Mouse (Mus musculus) limb, embryonic 13.5 days (tissue): ENCODE data around the gene Psmc5. TPM values are rescaled to one million over a fixed set of nuclear protein-coding genes. Genes with fewer than 3 reads are reported as not detected.

Experiments
- polyA plus RNA-seq: library from polyadenylated mRNA; unstranded; fragments of >200 nt; fragmentation: Nextera tagmentation; extraction: Ambion mirVana; gene quantifications from 2 replicates; pipeline ENCODE4 v1.2.1, GENCODE M21; 2015

Psmc5 gene
- polyA plus RNA-seq, 1 experiment from 2014 or later, result 320 TPM

Other genes starting within 250 kb of the Psmc5 start
- 0.22 and 0.23 TPM in 2 replicates for gene Kcnh6, start 248.0 kb upstream of the Psmc5 start, polyA plus RNA-seq
- gene Dcaf7, start 219.3 kb upstream of the Psmc5 start, polyA plus RNA-seq, result 68.6 and 73.4 TPM in 2 replicates
- 8.6 and 9.7 TPM in 2 replicates for gene Taco1, start 190.1 kb upstream of the Psmc5 start, polyA plus RNA-seq
- gene Map3k3, start 171.5 kb upstream of the Psmc5 start, polyA plus RNA-seq, result 25.3 and 27.1 TPM in 2 replicates
- gene Gm10840, start 95.3 kb upstream of the Psmc5 start, polyA plus RNA-seq, result not detected in 2 replicates
- gene Limd2, start 95.3 kb upstream of the Psmc5 start, polyA plus RNA-seq, result 378 and 399 TPM in 2 replicates
- gene Strada, start 54.0 kb upstream of the Psmc5 start, polyA plus RNA-seq, result 32.8 and 33.7 TPM in 2 replicates
- gene Ccdc47, start 39.8 kb upstream of the Psmc5 start, polyA plus RNA-seq, result 73.2 and 76.8 TPM in 2 replicates
- 88.5 and 91.4 TPM in 2 replicates for gene Ddx42, start 39.2 kb upstream of the Psmc5 start, polyA plus RNA-seq
- gene Ftsj3, start 75 bp upstream of the Psmc5 start, polyA plus RNA-seq, result 56.4 and 58.5 TPM in 2 replicates
- 82.6 and 82.7 TPM in 2 replicates for gene Smarcd2, start 16.8 kb downstream of the Psmc5 start, polyA plus RNA-seq
- 0.34 and 0.43 TPM in 2 replicates for gene Tcam1, start 20.5 kb downstream of the Psmc5 start, polyA plus RNA-seq
- not detected in 2 replicates for gene Gh, start 45.7 kb downstream of the Psmc5 start, polyA plus RNA-seq
- gene Cd79b, start 58.6 kb downstream of the Psmc5 start, polyA plus RNA-seq, result 1.6 and 2.9 TPM in 2 replicates
- 0.42 and 0.49 TPM in 2 replicates for gene Scn4a, start 97.1 kb downstream of the Psmc5 start, polyA plus RNA-seq
- 0.25 TPM in 1 of 2 replicates, not detected in the other for gene Prr29, start 109.3 kb downstream of the Psmc5 start, polyA plus RNA-seq
- gene Icam2, start 131.9 kb downstream of the Psmc5 start, polyA plus RNA-seq, result 28.7 and 30.1 TPM in 2 replicates
- 6.8 and 7.6 TPM in 2 replicates for gene Ern1, start 231.7 kb downstream of the Psmc5 start, polyA plus RNA-seq